Mouse (Mus musculus): Measurements from ENCODE around the gene Glce. TPM values are rescaled to one million over a fixed set of nuclear protein-coding genes. Genes with fewer than 3 reads are reported as not detected.

Gene Glce
- total RNA-seq, 2 experiments from 2014 or later, result 9.4 to 10.1 TPM

DNA sequence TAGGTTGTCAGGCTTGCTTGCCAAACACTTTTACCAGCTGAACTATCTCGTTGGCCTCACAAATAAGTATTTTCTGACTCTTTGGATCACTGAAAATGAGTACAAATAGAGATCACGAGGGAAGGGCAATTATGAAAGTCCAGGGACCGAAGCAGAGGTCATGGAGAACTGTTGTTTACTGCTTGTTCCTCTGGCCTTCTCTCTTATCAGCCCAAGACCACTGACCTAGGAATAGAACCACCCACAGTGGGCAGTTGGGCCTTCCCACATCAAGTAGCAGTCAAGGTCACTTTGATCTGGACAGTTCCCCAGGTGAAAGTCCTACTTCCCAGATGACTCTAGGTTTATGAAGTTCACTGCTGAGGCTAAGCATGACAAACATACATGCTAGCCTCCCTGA, 80.3 kb downstream of the Glce start:
- intact Hi-C loops (cut with DNase I), result no loop called here
- DNase-seq (ENCODE audit: low spot score), result no peak

DNA sequence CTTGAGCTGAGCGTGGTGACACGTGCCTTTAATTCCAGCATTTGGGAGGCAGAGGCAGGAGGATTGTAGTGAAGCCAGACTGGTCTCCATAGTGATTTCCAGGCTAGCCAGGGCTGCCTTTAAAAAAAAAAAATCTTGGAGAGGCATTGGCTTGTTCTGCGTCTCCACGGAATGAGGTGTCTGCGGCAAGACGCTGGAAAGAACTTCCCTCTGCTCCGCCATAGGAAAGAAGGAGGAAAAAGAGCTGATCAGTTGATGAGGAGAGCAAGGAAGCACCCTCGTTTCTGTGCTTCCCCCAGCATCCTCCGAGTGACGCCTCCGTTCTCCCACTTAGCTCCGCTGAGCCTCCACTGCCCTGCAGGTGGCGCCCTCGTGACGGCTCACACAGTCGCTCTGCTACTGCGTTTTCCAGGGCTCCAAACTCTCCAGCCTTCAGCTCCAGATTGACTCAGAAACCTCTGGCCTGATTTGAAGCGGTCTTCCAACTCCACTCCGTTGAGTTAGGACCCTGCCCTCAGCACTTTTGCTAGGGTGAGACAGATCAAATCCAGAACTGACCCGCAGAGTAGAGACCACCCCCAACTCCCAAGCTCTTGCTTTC, 82.3 kb downstream of the Glce start:
- intact Hi-C loops (cut with DNase I), result loop anchor here (1.0 to 2.0 kb wide), 2 partner anchors 81 to 204 kb away; no protein-coding TSS in a partner anchor
- peak; percentile 48 for DNase-seq (ENCODE audit: low spot score)

DNA sequence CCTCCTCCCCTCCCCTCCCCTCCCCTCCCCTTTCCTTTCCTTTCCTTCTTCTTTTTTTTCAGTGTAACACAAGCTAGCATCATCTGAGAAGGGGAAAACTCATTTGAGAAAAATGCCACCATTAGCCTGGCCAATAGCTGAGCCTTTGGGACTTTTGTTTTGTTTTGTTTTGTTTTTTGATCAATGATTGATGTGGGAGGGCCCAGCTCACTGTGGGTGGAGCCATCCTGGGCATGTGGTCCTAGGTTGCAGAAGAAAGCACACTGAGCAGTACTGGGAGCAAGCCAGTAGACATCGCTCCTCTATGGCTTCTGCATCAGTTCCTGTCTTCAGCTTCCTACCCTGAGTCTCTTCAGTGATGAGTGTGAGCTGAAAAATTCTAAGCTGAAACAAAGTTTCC, 86.6 kb downstream of the Glce start:
- DNase-seq (ENCODE audit: low spot score), result no peak
- intact Hi-C loops (cut with DNase I), result no loop called here

DNA sequence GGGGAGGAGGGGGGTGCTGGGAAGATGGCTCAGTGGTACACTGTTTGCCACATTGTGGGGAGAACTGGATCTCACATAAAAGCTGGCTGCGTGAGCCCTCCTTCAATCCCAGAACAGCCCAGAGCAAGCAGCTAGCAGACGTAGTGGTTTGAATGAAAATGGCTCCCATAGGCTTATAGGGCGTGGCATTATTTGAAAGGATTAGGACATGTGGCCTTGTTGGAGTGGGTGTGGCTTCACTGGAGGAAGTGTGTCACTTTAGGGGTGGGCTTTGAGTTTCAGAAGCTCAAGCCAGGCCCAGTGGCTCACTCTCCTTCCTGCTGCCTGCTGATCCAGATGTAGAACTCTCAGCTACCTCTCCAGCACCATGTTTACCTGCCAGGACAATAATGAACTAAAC, 90.2 kb downstream of the Glce start:
- DNase-seq (ENCODE audit: low spot score), result no peak
- intact Hi-C loops (cut with DNase I), result no loop called here

DNA sequence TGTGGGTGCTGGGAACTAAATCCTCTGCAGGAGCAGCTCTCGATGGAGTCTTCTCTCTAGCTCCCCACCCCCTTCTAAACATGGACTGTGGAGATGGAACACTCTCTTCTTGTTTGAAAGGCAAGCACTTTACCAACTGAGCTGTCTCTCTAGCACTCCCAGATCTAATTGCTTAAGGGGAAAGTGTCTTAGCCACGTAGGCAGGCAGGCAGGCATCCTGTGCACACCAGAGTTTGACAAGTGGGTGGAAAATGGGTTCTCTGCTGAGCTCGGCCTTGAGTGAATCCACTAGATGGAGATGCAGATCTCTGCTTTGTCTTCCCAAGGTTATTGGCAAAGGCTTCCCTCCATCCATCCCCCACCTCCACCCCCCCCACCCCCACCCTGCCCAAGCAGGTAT, 94.4 kb downstream of the Glce start:
- intact Hi-C loops (cut with DNase I), result no loop called here
- DNase-seq (ENCODE audit: low spot score), result no peak

DNA sequence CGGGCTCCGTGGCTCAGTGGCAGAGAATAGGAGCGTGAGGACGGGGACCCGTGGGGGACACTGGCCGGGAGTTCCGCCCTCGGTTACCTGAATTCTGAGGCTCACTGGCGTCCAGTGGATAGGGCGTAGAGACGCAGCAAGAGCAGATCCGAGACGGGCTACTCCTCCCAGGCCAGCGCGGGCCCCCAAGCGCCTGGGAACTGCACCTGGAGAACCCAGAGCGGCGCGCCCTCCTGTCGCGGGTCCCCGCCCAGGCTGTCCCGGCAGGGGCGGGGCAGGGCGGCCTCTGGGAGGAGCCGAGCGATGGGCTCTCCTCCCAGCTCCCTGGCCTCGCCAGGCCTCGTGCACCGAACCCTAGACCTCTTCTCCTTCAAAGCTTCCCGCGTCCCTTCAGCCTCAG, 95.9 kb downstream of the Glce start, which contains the start of gene Paqr5:
TSS of gene Paqr5 (minus strand) at position 257 of the 400 bp plus-strand sequence.
- no peak for DNase-seq (ENCODE audit: low spot score)
- intact Hi-C loops (cut with DNase I), result no loop called here

DNA sequence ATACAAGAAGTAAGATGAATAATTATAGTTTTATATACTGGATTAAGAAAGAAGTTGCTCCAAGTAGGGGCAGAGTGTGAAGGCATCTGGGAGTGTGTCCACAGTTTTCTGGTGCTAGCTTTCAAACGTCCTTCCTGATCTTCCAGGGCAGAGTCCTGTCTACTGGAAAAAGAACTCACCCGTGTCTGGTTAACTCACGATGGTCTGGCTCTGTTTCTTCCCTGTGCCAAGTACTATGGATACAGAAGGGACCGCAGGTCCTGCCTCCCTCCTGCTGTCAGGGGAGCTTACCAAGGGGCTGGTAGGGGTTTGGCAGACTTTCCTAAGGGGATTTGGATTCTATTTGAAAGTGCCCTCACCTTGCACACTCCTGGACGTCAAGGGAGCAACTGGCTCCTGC, 97.4 kb downstream of the Glce start:
- DNase-seq (ENCODE audit: low spot score), result no peak
- intact Hi-C loops (cut with DNase I), result no loop called here

DNA sequence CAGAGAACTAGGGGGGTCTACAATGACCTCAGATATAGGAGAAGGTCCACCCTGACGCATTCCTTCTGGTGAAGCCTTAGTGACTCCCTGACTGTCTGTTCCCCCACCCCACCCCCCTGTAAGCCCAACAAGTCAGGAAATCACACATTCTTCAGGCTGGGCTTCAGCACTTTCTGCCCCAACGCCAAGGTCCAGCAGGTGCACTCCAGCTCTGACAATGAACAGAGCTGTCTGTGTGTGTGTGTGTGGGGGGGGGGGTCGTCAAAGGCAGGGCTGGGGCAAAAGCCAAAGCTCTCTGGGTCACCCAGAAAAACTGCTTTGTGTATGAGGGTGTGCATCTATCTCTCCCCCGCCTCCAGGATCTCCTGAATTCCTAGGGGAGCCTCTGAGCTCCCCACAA, 98.6 kb downstream of the Glce start:
- intact Hi-C loops (cut with DNase I), result no loop called here
- no peak for DNase-seq (ENCODE audit: low spot score)

DNA sequence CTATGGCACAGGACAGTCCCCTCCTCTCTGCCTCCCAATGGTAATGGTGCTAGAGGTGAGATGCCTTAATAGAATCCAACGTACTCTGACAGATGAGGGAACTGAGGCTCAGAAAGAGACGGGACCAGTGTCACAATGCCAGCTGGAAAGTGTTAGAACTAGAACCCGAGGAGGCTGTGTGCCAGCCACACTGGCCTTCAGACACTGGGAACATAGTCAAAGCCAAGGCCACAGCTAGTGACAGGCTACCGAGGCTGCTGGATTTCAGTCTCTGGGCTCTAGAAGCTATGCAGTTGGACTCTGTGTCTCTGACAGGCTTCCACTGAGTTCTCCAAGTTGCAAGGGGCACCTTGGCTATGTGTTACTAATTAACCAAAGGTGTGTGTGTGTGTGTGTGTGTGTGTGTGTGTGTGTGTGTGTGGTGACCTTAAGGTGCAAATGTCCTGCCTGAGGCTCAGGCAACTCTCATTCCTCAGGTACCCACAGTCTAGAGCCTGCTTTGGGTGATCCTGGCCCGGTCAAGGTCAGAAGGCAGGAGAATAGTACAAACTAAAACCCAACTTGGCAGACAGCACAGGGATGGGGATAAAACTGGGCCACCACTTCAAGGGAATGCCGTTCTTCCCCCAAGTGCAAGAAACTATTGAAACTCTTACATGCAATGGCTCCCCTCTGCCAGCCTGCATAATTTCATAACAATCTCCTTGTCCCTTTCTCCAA, 99.3 kb downstream of the Glce start:
- no peak for DNase-seq (ENCODE audit: low spot score)
- intact Hi-C loops (cut with DNase I), result no loop called here

DNA sequence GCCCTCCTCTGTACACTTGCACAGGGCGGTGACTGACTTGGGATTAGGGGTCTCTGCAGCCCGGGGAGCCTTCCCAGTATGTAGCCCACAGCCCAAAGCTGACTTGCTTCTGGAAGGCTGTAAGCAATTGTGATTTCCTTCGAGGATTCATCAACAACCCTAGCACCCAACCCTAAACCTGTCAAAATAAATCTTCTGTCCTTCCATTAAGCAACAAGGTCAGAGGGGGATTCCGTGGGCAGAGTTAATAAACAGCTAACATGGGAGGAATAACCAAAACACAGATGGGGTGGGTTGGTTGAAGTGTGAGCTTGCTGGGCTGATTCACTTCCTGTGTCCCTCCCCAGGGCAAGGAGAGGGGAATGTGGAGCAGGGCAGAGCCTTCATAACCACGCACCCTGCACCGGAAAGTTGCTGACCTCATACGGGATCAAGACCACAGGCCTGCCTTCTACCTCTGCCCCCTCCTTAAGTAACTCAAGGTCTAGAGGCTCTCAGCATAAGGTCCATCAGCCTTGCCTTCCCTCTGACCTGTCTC, 100.8 kb downstream of the Glce start:
- intact Hi-C loops (cut with DNase I), result no loop called here
- no peak for DNase-seq (ENCODE audit: low spot score)

DNA sequence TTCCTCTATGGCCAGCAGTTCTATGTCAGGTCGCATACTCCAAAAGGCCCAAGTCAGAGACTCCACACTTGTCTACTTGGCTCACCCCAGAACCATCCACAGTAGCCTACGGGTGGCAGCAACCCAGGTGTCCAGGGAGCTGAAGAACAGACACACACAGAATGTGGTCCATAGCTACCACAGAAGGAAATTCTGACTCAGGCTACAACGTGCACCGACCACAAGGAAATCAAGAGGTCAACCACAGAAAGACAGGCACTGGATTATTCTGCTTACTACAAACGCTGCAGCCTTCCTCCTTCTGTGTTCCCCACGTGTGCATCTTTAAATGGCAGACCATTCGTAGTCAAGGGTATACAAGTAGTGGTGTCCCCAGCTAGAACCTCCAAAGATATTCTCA, 102.2 kb downstream of the Glce start:
- no peak for DNase-seq (ENCODE audit: low spot score)
- intact Hi-C loops (cut with DNase I), result no loop called here

DNA sequence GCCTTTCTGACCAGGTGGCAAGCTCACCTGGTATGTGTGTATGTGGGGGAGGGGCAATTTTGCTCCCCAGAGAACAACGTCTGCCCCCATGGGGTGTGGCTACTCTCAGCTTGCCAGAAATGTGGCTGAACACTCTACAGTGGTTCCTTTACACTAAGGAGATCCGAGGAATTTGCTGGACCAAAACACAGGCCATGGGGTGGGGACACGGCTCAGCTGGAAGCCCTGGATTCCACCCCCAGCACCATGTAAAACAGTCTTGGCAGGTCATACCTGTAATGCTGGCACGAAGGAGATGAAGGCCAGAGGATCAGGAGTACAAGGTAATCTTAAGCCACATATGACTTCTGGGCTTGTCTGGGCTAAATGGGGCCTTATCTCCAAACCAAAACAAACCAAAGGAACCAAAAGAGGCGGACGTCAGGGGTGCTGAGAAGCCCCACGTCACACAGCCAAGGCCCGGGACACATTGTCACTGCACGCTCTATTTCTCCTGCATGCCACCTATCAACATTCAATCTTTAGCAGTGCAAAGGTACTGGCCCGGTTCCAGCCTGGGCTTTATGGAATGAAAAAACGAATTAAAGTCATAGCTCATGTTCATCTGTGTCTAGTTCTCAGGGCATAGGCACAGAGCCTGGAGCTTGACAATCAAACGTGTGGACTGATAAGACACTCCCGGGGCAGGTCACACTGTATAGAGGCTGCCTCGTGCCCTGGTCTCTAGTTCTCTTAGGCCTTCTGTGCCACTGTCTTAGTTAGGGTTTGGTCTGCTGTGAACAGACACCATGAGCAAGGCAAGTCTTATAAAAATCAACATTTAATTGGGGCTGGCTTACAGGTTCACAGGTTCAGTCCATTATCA, 104.0 kb downstream of the Glce start:
- intact Hi-C loops (cut with DNase I), result no loop called here
- no peak for DNase-seq (ENCODE audit: low spot score)

DNA sequence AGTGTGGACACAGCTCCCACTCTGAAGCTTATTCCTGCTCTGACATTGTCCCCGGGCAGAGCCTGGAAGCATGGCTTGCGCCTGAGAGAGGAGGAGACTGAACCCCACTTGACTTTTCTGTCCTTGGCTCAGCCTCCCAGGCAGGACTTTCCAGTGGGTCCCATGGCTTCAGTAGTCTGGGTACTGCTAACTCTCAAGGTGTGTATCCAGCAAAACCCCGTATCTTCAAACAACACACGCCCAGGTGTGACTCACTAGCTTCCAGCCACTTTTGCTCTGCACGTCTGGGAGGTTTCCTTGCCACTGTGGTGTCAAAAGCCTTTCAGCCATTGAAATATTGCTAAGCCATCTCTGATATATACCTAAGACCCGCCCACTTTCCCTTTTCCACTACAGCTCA, 105.1 kb downstream of the Glce start:
- DNase-seq (ENCODE audit: low spot score), result no peak
- intact Hi-C loops (cut with DNase I), result no loop called here

DNA sequence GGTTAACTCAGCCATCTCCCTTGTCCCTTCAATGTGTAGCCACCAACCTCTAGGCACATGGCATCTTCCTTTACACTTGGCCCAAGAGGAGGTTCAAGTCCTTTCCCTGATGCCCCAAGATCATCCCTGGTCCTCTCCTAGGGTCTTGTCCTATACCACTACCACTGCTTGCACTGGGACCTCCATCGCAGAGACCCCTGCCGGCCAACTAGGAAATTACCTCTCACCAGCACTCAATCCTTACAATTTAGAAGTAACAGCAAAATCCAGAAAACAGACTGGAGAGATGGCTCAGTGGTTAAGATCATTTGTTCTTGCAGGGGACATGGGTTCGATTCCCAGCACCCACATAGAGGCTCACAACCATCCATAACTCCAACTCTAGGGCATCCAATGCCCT, 107.0 kb downstream of the Glce start:
- DNase-seq (ENCODE audit: low spot score), result no peak
- intact Hi-C loops (cut with DNase I), result no loop called here

DNA sequence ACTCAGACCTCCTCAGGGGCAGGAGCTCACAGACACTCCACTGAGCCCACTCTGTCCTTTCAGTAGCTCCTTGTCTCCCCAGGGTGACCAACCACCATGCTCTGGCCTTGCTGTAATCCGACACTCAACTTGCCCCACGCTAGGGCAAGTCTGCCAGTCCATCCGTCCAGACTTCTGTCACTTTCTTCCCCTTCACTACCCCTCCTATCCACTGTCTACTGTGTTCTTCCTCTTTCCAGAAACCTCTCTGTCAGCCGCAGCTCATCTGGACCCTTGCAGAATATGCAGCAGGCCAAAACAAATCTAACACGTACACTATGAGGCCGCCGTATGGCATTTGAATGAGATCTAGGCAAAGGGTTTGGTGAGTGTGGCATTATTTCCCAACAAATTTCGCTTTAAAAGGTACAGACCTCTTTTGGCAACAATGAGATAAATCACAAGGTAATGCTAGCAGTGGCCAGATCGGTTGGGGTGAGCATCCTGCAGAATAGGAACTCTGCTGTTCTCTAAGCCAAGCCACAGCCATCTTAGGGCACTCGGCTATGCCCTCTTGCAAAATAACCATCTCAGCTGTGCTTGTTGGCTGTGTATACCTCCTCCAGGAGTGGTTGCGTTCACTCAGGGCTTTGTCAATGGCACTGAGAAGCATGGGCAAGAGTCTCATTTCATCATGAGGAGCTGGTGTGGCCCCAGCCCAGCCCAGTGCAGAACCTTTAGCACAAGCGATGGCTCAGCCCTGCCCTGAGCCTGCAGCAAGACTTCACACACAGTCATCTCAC, 108.9 kb downstream of the Glce start:
- intact Hi-C loops (cut with DNase I), result no loop called here
- DNase-seq (ENCODE audit: low spot score), result no peak

DNA sequence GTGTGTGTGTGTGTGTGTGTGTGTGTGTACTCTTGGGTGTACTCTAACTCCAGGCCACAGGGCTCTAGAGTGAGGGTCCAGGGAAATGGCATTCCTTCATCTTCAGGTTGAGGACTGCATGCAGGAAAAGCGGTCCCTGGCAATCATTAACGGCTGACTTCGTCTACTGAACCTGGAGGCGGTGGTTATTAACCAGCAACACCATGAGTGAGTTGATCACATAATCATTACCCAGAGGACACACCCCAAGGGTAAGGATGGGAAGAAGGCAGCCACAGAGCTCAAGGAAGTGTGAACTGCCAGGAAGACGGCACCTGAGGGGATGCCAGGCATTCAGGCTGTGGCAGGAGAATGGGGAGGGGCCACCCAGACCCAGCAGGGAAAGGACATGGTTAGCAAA, 114.1 kb downstream of the Glce start:
- DNase-seq (ENCODE audit: low spot score), result no peak
- intact Hi-C loops (cut with DNase I), result no loop called here
